8 mouse cellular contexts compared by ENCODE assay signal in the genomic region with DNA sequence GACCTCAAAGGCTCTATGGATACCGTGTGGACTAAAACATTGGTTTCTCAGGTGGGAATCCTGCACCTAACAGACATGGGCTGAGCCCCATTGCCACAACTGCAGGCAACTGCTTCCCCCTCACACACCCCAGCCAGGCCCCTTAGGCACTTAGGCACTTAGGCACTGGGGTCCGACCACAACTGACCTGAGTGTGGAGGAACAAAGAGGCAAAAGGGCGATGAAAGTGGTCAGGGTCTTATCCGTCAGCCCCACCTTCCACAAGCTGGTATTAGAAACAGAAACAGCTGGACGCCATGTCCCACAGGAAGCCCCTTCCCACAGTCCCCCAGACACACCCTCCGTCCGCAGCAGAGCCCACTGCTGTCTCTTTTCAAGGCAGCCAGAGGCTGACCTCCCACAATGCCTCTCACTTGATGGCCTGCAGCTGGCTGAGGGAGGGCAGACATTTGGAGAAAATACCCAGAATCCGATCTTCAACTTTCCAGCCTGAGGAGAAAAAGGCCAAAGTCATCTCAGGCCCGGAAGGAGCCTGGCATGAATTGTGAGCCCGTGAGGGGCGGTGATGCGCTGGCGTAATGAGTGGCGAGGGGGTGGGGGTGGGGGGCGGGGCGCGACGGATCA. TPM values are rescaled to one million over a fixed set of nuclear protein-coding genes. Genes with fewer than 3 reads are reported as not detected.
DNase-seq lines count a peak whose midpoint lies in the region; ATAC-seq and TF ChIP-seq lines count a peak whose summit lies in the region.

No protein-coding gene starts in this region.

- H3K4me2 ChIP-seq in kidney, embryonic 15.5 days = peak overlapping the region; percentile 53
- H3K4me2 ChIP-seq in embryonic facial prominence, embryonic 13.5 days = peak overlapping the region; percentile 53
- H3K4me2 ChIP-seq in hindbrain, embryonic 16.5 days (ENCODE audit: low read length) = peak overlapping the region; percentile 42
- H3K4me2 ChIP-seq in midbrain, embryonic 13.5 days (replicated peaks) = peak overlapping the region; percentile 36

- H3K27me3 ChIP-seq in kidney, embryonic 15.5 days = no peaks in the 10 kb centered on the region
- no peaks in the 10 kb centered on the region for H3K27me3 ChIP-seq in embryonic facial prominence, embryonic 13.5 days
- no peaks in the 10 kb centered on the region for H3K27me3 ChIP-seq in hindbrain, embryonic 16.5 days (replicated peaks; ENCODE audit: control insufficient read depth, insufficient read depth, low read length)
- no peaks in the 10 kb centered on the region for H3K27me3 ChIP-seq in midbrain, embryonic 13.5 days

- WGBS in kidney, embryonic 15.5 days = 20% methylated on average over 18 of the region's 18 CpGs
- 18% methylated on average over 18 of the region's 18 CpGs for WGBS in embryonic facial prominence, embryonic 13.5 days
- 36% methylated on average over 18 of the region's 18 CpGs for WGBS in hindbrain, embryonic 16.5 days
- 41% methylated on average over 18 of the region's 18 CpGs for WGBS in midbrain, embryonic 13.5 days

- H3K27ac ChIP-seq in kidney, embryonic 15.5 days = peak overlapping the region; percentile 88
- peak overlapping the region; percentile 22; the same call in 1 of the 2 replicates for H3K27ac ChIP-seq in embryonic facial prominence, embryonic 13.5 days
- no peak overlapping the region for H3K27ac ChIP-seq in hindbrain, embryonic 16.5 days (ENCODE audit: low read depth, low read length)
- no peak overlapping the region for H3K27ac ChIP-seq in midbrain, embryonic 13.5 days
- no peak overlapping the region for H3K27ac ChIP-seq in layer of hippocampus, adult 2 months

- H3K9me3 ChIP-seq in kidney, embryonic 15.5 days (replicated peaks) = no peaks in the 10 kb centered on the region
- no peaks in the 10 kb centered on the region for H3K9me3 ChIP-seq in embryonic facial prominence, embryonic 13.5 days
- H3K9me3 ChIP-seq in hindbrain, embryonic 16.5 days (ENCODE audit: control insufficient read depth, low read length) = no peaks in the 10 kb centered on the region
- H3K9me3 ChIP-seq in midbrain, embryonic 13.5 days = no peaks in the 10 kb centered on the region

- peak overlapping the region; percentile 18 for H3K4me3 ChIP-seq in kidney, embryonic 15.5 days (replicated peaks)
- peak overlapping the region; percentile 19 for H3K4me3 ChIP-seq in embryonic facial prominence, embryonic 13.5 days
- no peak overlapping the region for H3K4me3 ChIP-seq in hindbrain, embryonic 16.5 days (ENCODE audit: low read length)
- H3K4me3 ChIP-seq in midbrain, embryonic 13.5 days (replicated peaks) = no peak overlapping the region; the same call in 1 of the 2 replicates
- H3K4me3 ChIP-seq in layer of hippocampus, adult 2 months = no peak overlapping the region

- H3K36me3 ChIP-seq in kidney, embryonic 15.5 days = peaks cover 11% of the 10 kb centered on the region
- H3K36me3 ChIP-seq in embryonic facial prominence, embryonic 13.5 days = peaks cover 9% of the 10 kb centered on the region
- no peaks in the 10 kb centered on the region for H3K36me3 ChIP-seq in hindbrain, embryonic 16.5 days (ENCODE audit: control insufficient read depth, insufficient read depth, low read length)
- peaks cover 7% of the 10 kb centered on the region for H3K36me3 ChIP-seq in midbrain, embryonic 13.5 days

- peaks cover 35% of the 10 kb centered on the region for H3K4me1 ChIP-seq in kidney, embryonic 15.5 days
- H3K4me1 ChIP-seq in embryonic facial prominence, embryonic 13.5 days = peaks cover 17% of the 10 kb centered on the region
- peaks cover 2% of the 10 kb centered on the region for H3K4me1 ChIP-seq in hindbrain, embryonic 16.5 days (ENCODE audit: control insufficient read depth, insufficient read depth, low read depth, low read length)
- H3K4me1 ChIP-seq in midbrain, embryonic 13.5 days (replicated peaks) = peaks cover 15% of the 10 kb centered on the region

- TF ChIP-seq CTCF in layer of hippocampus, adult 2 months (conservative IDR thresholded peaks at IDR 0.05) = no peak

- no peak overlapping the region for H3K9ac ChIP-seq in kidney, embryonic 15.5 days
- peak overlapping the region; percentile 40; the same call in 1 of the 2 replicates for H3K9ac ChIP-seq in embryonic facial prominence, embryonic 13.5 days
- H3K9ac ChIP-seq in hindbrain, embryonic 16.5 days (ENCODE audit: low read depth, low read length) = peak overlapping the region; percentile 30
- no peak overlapping the region for H3K9ac ChIP-seq in midbrain, embryonic 13.5 days (replicated peaks)

- no peak for DNase-seq in kidney, adult 11 months
- DNase-seq in adrenal gland, postnatal 36 days = no peak
- DNase-seq in layer of hippocampus, adult 2 months (ENCODE audit: low spot score in 2 of 2) = no peak
- DNase-seq in urinary bladder, postnatal 25 days (ENCODE audit: low spot score) = no peak

- peak; percentile 73 for ATAC-seq in kidney, embryonic 15.5 days (replicated peaks; ENCODE audit: low FRiP score)
- no peak for ATAC-seq in embryonic facial prominence, embryonic 13.5 days (ENCODE audit: insufficient number of reproducible peaks, insufficient read depth, low FRiP score, low TSS enrichment, low read depth)
- ATAC-seq in hindbrain, embryonic 16.5 days = no peak
- ATAC-seq in midbrain, embryonic 13.5 days = 0 out of 2 replicates have a peak, but pooled peaks have one; percentile 7

RNA-seq across cellular contexts. Expression of a gene that starts 3.3 kb away (rescaled TPM):
- polyA plus RNA-seq in kidney, embryonic 15.5 days (2015; fragmentation: Nextera tagmentation; extraction: Ambion mirVana) = 0.66 and 0.84 TPM in 2 replicates
- 0.34 and 0.99 TPM in 2 replicates for polyA plus RNA-seq in embryonic facial prominence, embryonic 13.5 days (2015; fragmentation: Nextera tagmentation; extraction: Ambion mirVana)
- 0.67 and 0.80 TPM in 2 replicates for polyA plus RNA-seq in hindbrain, embryonic 16.5 days (2015; fragmentation: Nextera tagmentation; extraction: Ambion mirVana)
- polyA plus RNA-seq in midbrain, embryonic 13.5 days (2015; fragmentation: Nextera tagmentation; extraction: Ambion mirVana) = 0.36 and 0.62 TPM in 2 replicates
- total RNA-seq in adrenal gland, postnatal 36 days (2021) = under 1 TPM; 0.66 to 0.72 TPM
- total RNA-seq in layer of hippocampus, adult 2 months (2021) = 1 to 10 TPM in 1 of 2 experiments, under 1 TPM in 1; 0.91 to 1.9 TPM

RNA-seq across cellular contexts. Expression of a gene that starts 49.8 kb away (rescaled TPM):
- 6.1 and 8.4 TPM in 2 replicates for polyA plus RNA-seq in kidney, embryonic 15.5 days (2015; fragmentation: Nextera tagmentation; extraction: Ambion mirVana)
- 1.8 TPM in 2 replicates for polyA plus RNA-seq in embryonic facial prominence, embryonic 13.5 days (2015; fragmentation: Nextera tagmentation; extraction: Ambion mirVana)
- 6.6 and 7.3 TPM in 2 replicates for polyA plus RNA-seq in hindbrain, embryonic 16.5 days (2015; fragmentation: Nextera tagmentation; extraction: Ambion mirVana)
- polyA plus RNA-seq in midbrain, embryonic 13.5 days (2015; fragmentation: Nextera tagmentation; extraction: Ambion mirVana) = 2.4 and 2.5 TPM in 2 replicates
- 1 to 10 TPM; 3.8 to 6.8 TPM for total RNA-seq in adrenal gland, postnatal 36 days (2021)
- under 1 TPM; 0.13 to 0.27 TPM for total RNA-seq in layer of hippocampus, adult 2 months (2021)

RNA-seq across cellular contexts. Expression of a gene that starts 51.6 kb away (rescaled TPM):
- polyA plus RNA-seq in kidney, embryonic 15.5 days (2015; fragmentation: Nextera tagmentation; extraction: Ambion mirVana) = 1.2 and 1.5 TPM in 2 replicates
- polyA plus RNA-seq in embryonic facial prominence, embryonic 13.5 days (2015; fragmentation: Nextera tagmentation; extraction: Ambion mirVana) = 0.78 and 0.80 TPM in 2 replicates
- 0.49 and 0.85 TPM in 2 replicates for polyA plus RNA-seq in hindbrain, embryonic 16.5 days (2015; fragmentation: Nextera tagmentation; extraction: Ambion mirVana)
- 0.82 and 0.87 TPM in 2 replicates for polyA plus RNA-seq in midbrain, embryonic 13.5 days (2015; fragmentation: Nextera tagmentation; extraction: Ambion mirVana)
- total RNA-seq in adrenal gland, postnatal 36 days (2021) = under 1 TPM; 0.56 to 0.86 TPM
- under 1 TPM; 0.18 to 0.39 TPM for total RNA-seq in layer of hippocampus, adult 2 months (2021)

Comparison
In these comparisons a context has a peak if more than half of its experiments do, and no peak if none do; other contexts are left out.
1. ATAC-seq: peak in kidney, embryonic 15.5 days (single experiment) and midbrain, embryonic 13.5 days (single experiment); none in embryonic facial prominence, embryonic 13.5 days (single experiment) and hindbrain, embryonic 16.5 days (single experiment).
2. H3K27ac ChIP-seq: peak in kidney, embryonic 15.5 days (single experiment) and embryonic facial prominence, embryonic 13.5 days (single experiment); none in hindbrain, embryonic 16.5 days (single experiment), midbrain, embryonic 13.5 days (single experiment) and layer of hippocampus, adult 2 months (single experiment).
3. H3K4me3 ChIP-seq: peak in kidney, embryonic 15.5 days (single experiment) and embryonic facial prominence, embryonic 13.5 days (single experiment); none in hindbrain, embryonic 16.5 days (single experiment), midbrain, embryonic 13.5 days (single experiment) and layer of hippocampus, adult 2 months (single experiment).
4. H3K9ac ChIP-seq: peak in embryonic facial prominence, embryonic 13.5 days (single experiment) and hindbrain, embryonic 16.5 days (single experiment); none in kidney, embryonic 15.5 days (single experiment) and midbrain, embryonic 13.5 days (single experiment).
5. Peak in every context shown above with its lines, with median percentiles within 50 percentile points of each other: H3K4me2 ChIP-seq.